Mouse (Mus musculus) embryo, embryonic 11.5 days (tissue): ENCODE data around the gene Keap1.
"Not testable (repeated sequence)": the region's sequence is repeated elsewhere in the genome, so short reads cannot be mapped to it uniquely, and the experiment has no call there.

ENCODE experiments used
- DNase-seq: peaks from one replicate; pipeline ENCODE4 v3.0.0-alpha.2; 2012; ENCODE audit warnings: low read depth, low spot score

The Keap1 gene

GRCm38 (mm10) chr9:21196521-21197433 is 42.4 kb downstream of the Keap1 start:
- no peak for DNase-seq

- DNase-seq = not testable (repeated sequence)
Measured at GRCm38 (mm10) chr9:21195736-21196505, 43.2 kb downstream of the Keap1 start.

- no peak for DNase-seq
Measured at GRCm38 (mm10) chr9:21194787-21195493, 44.2 kb downstream of the Keap1 start.

- DNase-seq = no peak
Measured at GRCm38 (mm10) chr9:21193786-21194185, 45.4 kb downstream of the Keap1 start.

- no peak for DNase-seq
Measured at GRCm38 (mm10) chr9:21190670-21191069, 48.5 kb downstream of the Keap1 start.

- DNase-seq = no peak
Measured at GRCm38 (mm10) chr9:21189905-21190304, 49.3 kb downstream of the Keap1 start.

GRCm38 (mm10) chr9:21185436-21185835 is 53.7 kb downstream of the Keap1 start:
- DNase-seq = no peak

- no peak for DNase-seq
Measured at GRCm38 (mm10) chr9:21184733-21185132, 54.4 kb downstream of the Keap1 start.

- DNase-seq = no peak
Measured at GRCm38 (mm10) chr9:21183905-21184413, 55.2 kb downstream of the Keap1 start.

GRCm38 (mm10) chr9:21183421-21183820 is 55.7 kb downstream of the Keap1 start:
- no peak for DNase-seq

GRCm38 (mm10) chr9:21181421-21182220 is 57.5 kb downstream of the Keap1 start:
- no peak for DNase-seq

GRCm38 (mm10) chr9:21180841-21181240 is 58.3 kb downstream of the Keap1 start:
- DNase-seq = no peak

GRCm38 (mm10) chr9:21180402-21180801 is 58.8 kb downstream of the Keap1 start:
- no peak for DNase-seq
